Mouse (Mus musculus): ENCODE measurements around the gene Ncln. TPM values are rescaled to one million over a fixed set of nuclear protein-coding genes. Genes with fewer than 3 reads are reported as not detected.

The Ncln gene
- total and polyA plus RNA-seq, 2 experiments from 2014 or later = 66.5 to 124 TPM

GRCm38 (mm10) chr10:81524051-81524605, 27.9 kb upstream of the Ncln start, which contains the start of gene Gna15:
Gna15 (minus strand) TSS chr10:81524225.
- Histone ChIP-seq H3K27me3 (ENCODE audit: insufficient read depth, low read length) (no peaks in the 10 kb centered on the region), H3K27ac (no peak within 1 kb of the TSS), H3K9ac (replicated peaks; ENCODE audit: low read length) (no peak within 1 kb of the TSS), H3K4me3 (ENCODE audit: low read length) (no peak within 1 kb of the TSS), H3K4me2 (ENCODE audit: low read depth, low read length) (0 out of 2 replicates have a peak within 1 kb of the TSS, but pooled peaks have one; percentile 2), H3K4me1 (ENCODE audit: insufficient read depth, low read length) (no peaks in the 10 kb centered on the region), H3K9me3 (ENCODE audit: low read length) (no peaks in the 10 kb centered on the region), H3K36me3 (ENCODE audit: insufficient read depth, low read length) (peaks cover 7% of the 10 kb centered on the region; the same call in 1 of the 2 replicates)
- TF ChIP-seq CTCF (IDR thresholded peaks at IDR 0.05; ENCODE audit: low read depth) = no peak
- DNase-seq (ENCODE audit: low spot score) (no peak), ATAC-seq (peak; percentile 46; the same call in 1 of the 2 replicates)
- WGBS = 32% methylated on average over 9 of the region's 9 CpGs

- Histone ChIP-seq H3K27ac (no peak overlapping the region), H3K27me3 (ENCODE audit: insufficient read depth, low read length) (no peaks in the 10 kb centered on the region), H3K4me1 (ENCODE audit: insufficient read depth, low read length) (no peaks in the 10 kb centered on the region), H3K9me3 (ENCODE audit: low read length) (no peaks in the 10 kb centered on the region), H3K4me2 (ENCODE audit: low read depth, low read length) (0 out of 2 replicates have a peak overlapping the region, but pooled peaks have one; percentile 2), H3K4me3 (ENCODE audit: low read length) (no peak overlapping the region), H3K9ac (replicated peaks; ENCODE audit: low read length) (no peak overlapping the region), H3K36me3 (ENCODE audit: insufficient read depth, low read length) (peaks cover 2% of the 10 kb centered on the region; the same call in 1 of the 2 replicates)
- no peak for ATAC-seq
- TF ChIP-seq CTCF (IDR thresholded peaks at IDR 0.05; ENCODE audit: low read depth) = no peak
- 27% methylated on average over 19 of the region's 19 CpGs for WGBS
- DNase-seq (ENCODE audit: low spot score) = no peak
Observed at GRCm38 (mm10) chr10:81523570-81523969, 27.4 kb upstream of the Ncln start.

GRCm38 (mm10) chr10:81523142-81523541, 26.9 kb upstream of the Ncln start:
- H3K4me1 ChIP-seq (ENCODE audit: insufficient read depth, low read length) = no peaks in the 10 kb centered on the region
- ATAC-seq (no peak), DNase-seq (ENCODE audit: low spot score) (no peak)
- 0 out of 2 replicates have a peak overlapping the region, but pooled peaks have one; percentile 2 for H3K4me2 ChIP-seq (ENCODE audit: low read depth, low read length)
- no peaks in the 10 kb centered on the region for H3K9me3 ChIP-seq (ENCODE audit: low read length)
- WGBS = 76% methylated on average over 6 of the region's 6 CpGs
- no peaks in the 10 kb centered on the region for H3K27me3 ChIP-seq (ENCODE audit: insufficient read depth, low read length)
- no peaks in the 10 kb centered on the region for H3K36me3 ChIP-seq (ENCODE audit: insufficient read depth, low read length)
- TF ChIP-seq CTCF (IDR thresholded peaks at IDR 0.05; ENCODE audit: low read depth) = no peak
- no peak overlapping the region for H3K9ac ChIP-seq (replicated peaks; ENCODE audit: low read length)
- no peak overlapping the region for H3K27ac ChIP-seq
- H3K4me3 ChIP-seq (ENCODE audit: low read length) = no peak overlapping the region

GRCm38 (mm10) chr10:81519978-81520365, 23.8 kb upstream of the Ncln start:
- ATAC-seq = no peak
- no peak for DNase-seq (ENCODE audit: low spot score)
- Histone ChIP-seq H3K4me1 (ENCODE audit: insufficient read depth, low read length) (no peaks in the 10 kb centered on the region), H3K27me3 (ENCODE audit: insufficient read depth, low read length) (peaks cover 3% of the 10 kb centered on the region; the same call in 1 of the 2 replicates), H3K9me3 (ENCODE audit: low read length) (no peaks in the 10 kb centered on the region), H3K4me2 (ENCODE audit: low read depth, low read length) (no peak overlapping the region), H3K9ac (replicated peaks; ENCODE audit: low read length) (no peak overlapping the region), H3K4me3 (ENCODE audit: low read length) (no peak overlapping the region), H3K27ac (no peak overlapping the region), H3K36me3 (ENCODE audit: insufficient read depth, low read length) (no peaks in the 10 kb centered on the region)
- WGBS = 74% methylated on average over 3 of the region's 3 CpGs
- TF ChIP-seq CTCF (IDR thresholded peaks at IDR 0.05; ENCODE audit: low read depth) = no peak

- H3K36me3 ChIP-seq (ENCODE audit: insufficient read depth, low read length) = no peaks in the 10 kb centered on the region
- WGBS = 85% methylated on average over 6 of the region's 6 CpGs
- no peak overlapping the region for H3K4me2 ChIP-seq (ENCODE audit: low read depth, low read length)
- H3K4me1 ChIP-seq (ENCODE audit: insufficient read depth, low read length) = no peaks in the 10 kb centered on the region
- no peak overlapping the region for H3K4me3 ChIP-seq (ENCODE audit: low read length)
- TF ChIP-seq CTCF (IDR thresholded peaks at IDR 0.05; ENCODE audit: low read depth) = no peak
- no peak overlapping the region for H3K27ac ChIP-seq
- no peaks in the 10 kb centered on the region for H3K9me3 ChIP-seq (ENCODE audit: low read length)
- H3K9ac ChIP-seq (replicated peaks; ENCODE audit: low read length) = no peak overlapping the region
- ATAC-seq (no peak), DNase-seq (ENCODE audit: low spot score) (no peak)
- H3K27me3 ChIP-seq (ENCODE audit: insufficient read depth, low read length) = peaks cover 3% of the 10 kb centered on the region; the same call in 1 of the 2 replicates
Observed at GRCm38 (mm10) chr10:81519227-81519977, 23.2 kb upstream of the Ncln start.

GRCm38 (mm10) chr10:81518546-81518945, 22.4 kb upstream of the Ncln start:
- no peaks in the 10 kb centered on the region for H3K36me3 ChIP-seq (ENCODE audit: insufficient read depth, low read length)
- ATAC-seq (0 out of 2 replicates have a peak, but pooled peaks have one; percentile 58), DNase-seq (ENCODE audit: low spot score) (peak; percentile 77)
- H3K9me3 ChIP-seq (ENCODE audit: low read length) = no peaks in the 10 kb centered on the region
- H3K9ac ChIP-seq (replicated peaks; ENCODE audit: low read length) = no peak overlapping the region
- peaks cover 3% of the 10 kb centered on the region; the same call in 1 of the 2 replicates for H3K27me3 ChIP-seq (ENCODE audit: insufficient read depth, low read length)
- WGBS = 13% methylated on average over 4 of the region's 4 CpGs
- H3K4me3 ChIP-seq (ENCODE audit: low read length) = no peak overlapping the region
- no peak overlapping the region for H3K27ac ChIP-seq
- H3K4me2 ChIP-seq (ENCODE audit: low read depth, low read length) = no peak overlapping the region
- no peaks in the 10 kb centered on the region for H3K4me1 ChIP-seq (ENCODE audit: insufficient read depth, low read length)
- peak; percentile 78 for TF ChIP-seq CTCF (IDR thresholded peaks at IDR 0.05; ENCODE audit: low read depth)

Measured in hindbrain, postnatal 0 days (tissue).